Mouse (Mus musculus) ES-E14 (cell line): ENCODE results near the gene Smarcal1.

Experiments
- CHD2 ChIP-seq: IDR thresholded peaks from 2 replicates; pipeline ENCODE4 v1.6.1; 2014; ENCODE audit warnings: mild to moderate bottlenecking, low read depth, low read length, inconsistent platforms
- HCFC1 ChIP-seq: IDR thresholded peaks from 2 replicates; pipeline ENCODE4 v1.6.1; 2012; ENCODE audit warnings: low read length, inconsistent platforms, borderline replicate concordance; ENCODE audit not compliant: insufficient read depth
- MAFK ChIP-seq: IDR thresholded peaks from 2 replicates; pipeline ENCODE4 v1.6.1; 2014; ENCODE audit warnings: mild to moderate bottlenecking, low read depth, low read length, inconsistent platforms; ENCODE audit not compliant: insufficient read depth
- ZC3H11A ChIP-seq: IDR thresholded peaks from 2 replicates; pipeline ENCODE4 v1.6.1; 2012; ENCODE audit warnings: low read depth, mild to moderate bottlenecking, inconsistent platforms, low read length, borderline replicate concordance
- ZNF384 ChIP-seq: IDR thresholded peaks from 2 replicates; pipeline ENCODE4 v1.6.1; 2012; ENCODE audit warnings: low read depth, low read length, inconsistent platforms

- TF ChIP-seq MAFK (no peak), ZNF384 (no peak), HCFC1 (no peak), ZC3H11A (no peak), CHD2 (no peak)
These were observed 3.2 kb downstream of the Smarcal1 start for GRCm38 (mm10) chr1:72585971-72586875.
